Mouse (Mus musculus): ENCODE data around the gene Pigv. TPM values are rescaled to one million over a fixed set of nuclear protein-coding genes. Genes with fewer than 3 reads are reported as not detected.

The Pigv gene
- 13.9 and 17.2 TPM in 2 replicates for total RNA-seq (2021)
- long read RNA-seq, experiment 1, transcript Pigv-202 (3 exons, 990 nt), result minor isoform, 11 of 35 reads
- long read RNA-seq, experiment 1, transcript Pigv-201 (4 exons, 3,979 nt), result major isoform, 13 of 35 reads
- long read RNA-seq, experiment 1, partial matches to known transcripts, result 1 of 35 reads
- long read RNA-seq, experiment 1, other reads (novel, unspliced or antisense), result 10 of 35 reads
- long read RNA-seq, experiment 2, transcript Pigv-201 (4 exons, 3,979 nt), result major isoform, 5 of 17 reads
- long read RNA-seq, experiment 2, partial matches to known transcripts, result 0 of 17 reads
- long read RNA-seq, experiment 2, other reads (novel, unspliced or antisense), result 9 of 17 reads

GRCm38 (mm10) chr4:133671881-133672844 is at the start of gene Pigv:
Pigv (minus strand) TSS chr4:133672647.
- peak; percentile 96 for DNase-seq

DNA sequence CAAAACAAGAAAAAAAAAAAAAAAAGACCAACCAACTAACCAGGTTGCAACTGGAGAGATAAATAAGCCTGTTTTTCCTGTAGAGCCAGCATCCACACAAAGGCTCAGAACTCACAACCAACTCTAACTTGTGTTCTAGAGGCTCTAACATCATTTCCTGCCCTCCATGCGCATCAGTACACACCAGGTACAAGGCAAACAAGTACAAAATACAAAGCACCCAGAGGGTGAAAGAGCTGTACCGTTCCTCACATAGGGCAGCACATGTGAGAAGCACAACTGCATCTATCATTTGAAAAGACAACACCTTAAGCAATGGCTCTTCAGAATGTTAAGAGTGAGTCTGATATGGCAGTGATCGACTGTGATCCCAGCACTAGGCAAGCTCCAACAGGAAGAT is 47.3 kb upstream of the Pigv start:
- no peak for DNase-seq

DNA sequence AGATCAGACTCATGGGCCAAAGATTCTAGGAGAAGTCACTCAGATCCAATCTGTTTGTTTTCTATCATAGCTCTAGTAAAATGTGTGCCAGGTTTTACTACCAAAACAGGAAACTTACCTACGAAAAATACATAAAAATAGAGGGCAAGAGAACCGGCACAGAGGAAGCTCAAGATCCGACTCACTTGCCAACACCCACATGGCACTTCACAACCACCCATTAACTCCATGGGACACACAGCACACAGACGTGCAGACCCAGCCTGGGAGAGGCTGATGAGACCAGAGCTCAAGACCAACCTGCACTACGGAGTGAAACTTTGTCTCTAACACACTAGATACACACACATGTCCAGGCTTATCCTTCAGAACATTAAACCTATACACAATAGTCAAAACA is 40.3 kb upstream of the Pigv start:
- DNase-seq, result no peak

DNA sequence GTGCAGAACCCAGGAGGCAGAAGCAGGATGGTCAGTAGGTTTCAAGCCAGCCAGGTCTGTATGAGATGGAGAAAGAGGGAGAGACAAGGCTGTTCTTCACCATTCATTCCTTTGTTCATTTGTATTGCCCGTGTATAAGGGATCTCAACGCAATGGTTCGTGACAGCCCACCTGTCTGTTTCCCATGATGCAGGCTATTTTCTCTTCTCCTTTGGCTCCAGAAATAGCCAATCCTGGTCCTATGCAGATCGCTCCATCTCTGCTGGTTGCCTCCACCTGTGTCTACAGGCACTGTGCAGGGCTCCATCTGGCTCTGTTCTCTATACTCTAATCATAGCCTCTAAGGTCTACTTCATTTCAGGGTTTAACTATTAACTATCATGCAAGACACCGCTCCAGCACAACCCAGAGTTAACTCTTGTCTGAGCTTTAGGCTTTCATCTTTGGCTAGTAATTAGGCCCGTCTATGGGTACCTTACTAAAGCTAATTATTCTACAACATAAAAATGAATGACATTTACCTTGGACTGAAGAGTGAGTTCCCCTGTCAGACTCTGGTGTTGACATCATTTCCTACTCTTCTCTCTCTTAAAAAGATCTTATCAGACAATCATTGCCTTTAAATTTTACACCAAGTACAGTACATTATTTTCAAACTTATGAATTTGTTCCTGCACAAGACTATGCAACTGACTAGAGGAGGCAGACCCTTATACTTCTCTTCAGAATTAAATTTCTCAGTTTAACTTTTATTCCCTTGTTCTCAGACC is 39.0 kb upstream of the Pigv start:
- DNase-seq, result no peak

- DNase-seq, result peak; percentile 24
These were observed 36.9 kb upstream of the Pigv start for GRCm38 (mm10) chr4:133709395-133709794.

GRCm38 (mm10) chr4:133707464-133707863 is 35.0 kb upstream of the Pigv start:
- no peak for DNase-seq

- peak; percentile 72 for DNase-seq
These were observed 34.5 kb upstream of the Pigv start for GRCm38 (mm10) chr4:133706956-133707355.

- DNase-seq, result no peak
These were observed 32.6 kb upstream of the Pigv start for GRCm38 (mm10) chr4:133705062-133705461.

- peak; percentile 75 for DNase-seq
These were observed 28.5 kb upstream of the Pigv start for GRCm38 (mm10) chr4:133700905-133701368.

DNA sequence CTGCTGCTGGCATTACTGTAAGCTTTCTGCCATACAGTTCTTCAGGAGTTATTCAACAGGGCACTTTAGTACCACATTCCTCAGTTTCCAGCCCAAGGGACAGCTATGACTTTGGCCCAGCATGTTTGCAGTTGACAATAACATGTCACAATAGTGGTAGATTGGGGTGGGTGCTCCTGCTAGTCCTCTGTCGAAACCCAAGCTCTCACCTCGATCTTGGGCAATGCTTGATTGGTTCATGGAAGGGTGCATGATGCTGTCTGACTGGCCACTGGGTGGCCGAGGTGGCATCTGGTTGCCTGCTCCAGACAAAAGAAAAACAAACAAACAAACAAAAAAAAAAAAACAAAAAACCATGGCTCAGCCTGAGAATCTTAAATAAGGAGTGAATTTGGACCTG is 22.9 kb upstream of the Pigv start:
- no peak for DNase-seq

- DNase-seq, result peak; percentile 60
These were observed 17.8 kb upstream of the Pigv start for GRCm38 (mm10) chr4:133690252-133690651.

GRCm38 (mm10) chr4:133688417-133689067 is 16.1 kb upstream of the Pigv start:
- peak; percentile 67 for DNase-seq

GRCm38 (mm10) chr4:133687126-133687525 is 14.7 kb upstream of the Pigv start:
- DNase-seq, result no peak

- DNase-seq, result no peak
These were observed 14.1 kb upstream of the Pigv start for GRCm38 (mm10) chr4:133686512-133686911.

- peak; percentile 49 for DNase-seq
These were observed 7.8 kb upstream of the Pigv start for GRCm38 (mm10) chr4:133680206-133680786.

DNA sequence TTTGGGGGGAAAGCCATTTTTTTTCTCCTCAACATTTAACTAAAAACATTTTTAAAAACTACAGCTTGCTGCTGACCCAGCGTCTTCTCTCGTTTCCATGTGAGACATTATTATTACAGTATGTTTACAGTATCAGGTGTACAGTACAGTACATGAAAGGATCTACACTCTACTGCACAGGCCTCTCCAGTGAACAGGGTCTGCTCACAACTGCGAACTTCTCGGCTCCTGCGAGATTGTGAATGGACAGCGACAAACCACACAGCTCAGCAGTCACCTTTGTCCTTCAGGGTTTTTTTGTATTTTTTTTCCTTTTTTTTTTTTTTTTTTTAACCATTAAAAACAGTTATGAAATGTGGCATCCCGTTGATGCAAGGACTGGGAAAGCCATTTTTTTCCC is 7.2 kb upstream of the Pigv start:
- DNase-seq, result no peak

- DNase-seq, result no peak
These were observed 4.8 kb upstream of the Pigv start for GRCm38 (mm10) chr4:133677266-133677665.

DNA sequence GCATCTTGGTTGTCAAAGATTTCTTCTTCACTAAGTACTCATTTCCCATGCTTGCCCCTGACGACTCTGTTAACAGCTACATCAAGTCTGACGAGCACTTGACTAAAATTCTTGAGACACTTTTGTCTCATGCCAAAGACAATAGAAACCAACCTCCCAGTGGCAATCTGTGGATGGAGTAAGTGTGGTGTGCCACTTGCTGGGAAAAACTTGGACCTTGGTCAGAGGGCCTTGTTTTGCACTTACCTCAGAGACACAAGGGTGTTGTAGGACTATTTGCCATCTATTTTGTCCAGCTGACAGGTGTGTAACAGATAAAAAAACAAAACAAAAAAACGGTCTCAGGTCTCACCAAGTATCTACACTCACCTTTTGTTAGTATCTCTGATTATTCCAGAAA is 3.7 kb upstream of the Pigv start:
- no peak for DNase-seq

GRCm38 (mm10) chr4:133675594-133676016 is 3.2 kb upstream of the Pigv start:
- DNase-seq, result peak; percentile 92

DNA sequence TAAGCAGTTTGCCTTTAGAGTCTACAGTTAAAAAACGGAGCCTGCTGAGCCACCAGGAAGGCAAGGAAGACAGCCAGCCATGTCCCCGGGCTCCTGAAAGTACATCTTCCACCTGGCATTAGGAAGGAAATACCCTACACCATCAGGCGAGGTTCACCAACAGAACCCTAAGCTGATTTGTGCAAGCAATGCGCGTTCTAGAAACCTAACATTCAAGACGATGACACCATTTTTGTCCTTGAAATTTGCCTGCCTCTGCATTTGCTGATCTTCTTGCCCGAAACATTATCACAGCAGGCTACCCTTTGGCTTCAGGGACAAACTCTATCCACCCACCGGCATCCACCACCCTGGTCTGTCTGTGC is 1.9 kb upstream of the Pigv start:
- DNase-seq, result no peak

- DNase-seq, result peak; percentile 70
These were observed 1.4 kb upstream of the Pigv start for GRCm38 (mm10) chr4:133673666-133674330.
